Mouse (Mus musculus): ENCODE data around the gene Uhrf1. TPM values are rescaled to one million over a fixed set of nuclear protein-coding genes. Genes with fewer than 3 reads are reported as not detected.

Uhrf1 gene
- total RNA-seq, 2 experiments from 2014 or later, result 1.8 to 3.1 TPM

DNA sequence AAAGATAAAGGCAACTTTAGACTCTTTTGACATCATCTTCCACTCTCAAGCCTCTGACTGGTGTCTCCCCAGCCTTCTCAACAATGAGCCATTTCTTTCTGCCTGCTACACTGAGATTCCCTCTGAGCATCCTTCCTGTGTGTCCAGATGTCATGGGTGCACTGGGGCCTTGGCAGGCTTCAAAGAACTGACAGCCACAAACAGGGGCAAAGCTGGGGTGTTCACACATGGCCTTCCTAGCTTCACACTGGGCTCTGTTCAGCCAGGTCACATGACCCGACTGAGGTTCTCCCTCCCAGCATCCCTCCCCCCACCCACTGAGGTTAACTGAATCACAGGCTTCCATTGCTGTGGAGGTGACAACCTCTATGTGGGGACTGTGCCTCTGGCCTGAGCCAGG lies 6.9 kb upstream of the Uhrf1 start:
- no peak for DNase-seq (ENCODE audit: low spot score in 2 of 2)

GRCm38 (mm10) chr17:56298238-56298637 lies 4.9 kb upstream of the Uhrf1 start:
- no peak for DNase-seq (ENCODE audit: low spot score in 2 of 2)

- DNase-seq (ENCODE audit: low spot score in 2 of 2), result no peak
Observed at GRCm38 (mm10) chr17:56300186-56300585, 2.9 kb upstream of the Uhrf1 start, which contains the start of gene Arrdc5. Gene Arrdc5 (minus strand): TSS chr17:56300286.

- DNase-seq (ENCODE audit: low spot score in 2 of 2), result no peak
Observed at GRCm38 (mm10) chr17:56302363-56302996, 641 bp upstream of the Uhrf1 start.

DNA sequence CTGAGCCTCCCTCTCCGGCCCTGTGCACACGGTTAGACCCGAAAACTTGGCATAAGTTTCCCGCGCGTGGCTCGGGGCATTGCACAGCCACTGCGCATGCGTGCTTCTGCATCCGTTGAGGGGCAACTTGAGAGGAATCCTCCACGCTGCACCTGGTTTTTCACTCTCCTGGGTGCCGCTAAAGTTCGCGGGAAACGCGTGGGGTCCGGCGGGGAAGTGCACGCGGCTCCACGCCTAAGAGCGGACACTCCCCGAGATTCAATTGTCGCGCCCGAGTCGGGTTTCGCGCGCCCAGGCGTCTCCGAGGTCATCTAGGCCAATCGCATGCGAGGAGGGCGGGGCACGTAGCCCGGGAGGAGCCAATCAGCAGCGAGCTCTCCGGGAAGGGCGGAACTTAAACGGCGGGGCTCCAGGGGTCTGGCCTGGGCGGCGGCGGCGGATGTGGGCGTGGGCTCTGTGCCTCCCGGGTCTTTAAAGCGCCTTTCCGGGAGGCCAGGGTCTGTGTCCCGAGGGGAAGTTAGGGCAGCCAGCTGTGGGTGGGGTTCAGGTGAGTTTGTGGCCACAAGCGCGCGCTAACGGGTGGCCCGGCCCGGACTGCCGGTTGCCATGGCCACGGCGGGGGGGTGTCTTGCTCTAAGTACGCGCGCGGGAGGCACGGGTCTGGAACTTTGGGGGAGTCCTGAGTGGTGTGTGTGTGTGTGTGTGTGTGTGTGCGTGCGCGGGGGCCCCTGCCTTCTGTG lies 896 bp downstream of the Uhrf1 start:
- peak; percentile 87 to 91 for DNase-seq (ENCODE audit: low spot score in 2 of 2)

GRCm38 (mm10) chr17:56304718-56305117 lies 1.6 kb downstream of the Uhrf1 start:
- DNase-seq (ENCODE audit: low spot score in 2 of 2), result no peak

DNA sequence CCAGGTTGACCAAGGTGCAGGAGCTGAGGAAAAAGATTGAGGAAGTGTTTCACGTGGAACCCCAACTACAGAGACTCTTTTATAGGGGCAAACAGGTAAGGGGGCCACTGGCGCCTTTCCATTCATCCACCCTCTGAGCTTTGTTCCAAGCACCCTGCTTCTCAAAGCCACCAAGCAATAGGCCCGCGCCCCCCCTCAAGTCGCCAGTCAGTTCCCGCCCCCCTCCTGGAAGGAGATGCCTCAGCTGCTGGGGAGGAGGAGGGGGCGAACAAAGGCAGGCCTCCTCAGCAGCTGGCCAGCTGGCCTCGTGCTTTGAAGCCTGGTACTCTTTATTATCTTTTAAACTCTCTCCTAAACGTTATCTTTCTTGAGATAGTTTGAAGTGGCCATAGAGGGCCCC lies 2.0 kb downstream of the Uhrf1 start:
- DNase-seq (ENCODE audit: low spot score in 2 of 2), result no peak

DNA sequence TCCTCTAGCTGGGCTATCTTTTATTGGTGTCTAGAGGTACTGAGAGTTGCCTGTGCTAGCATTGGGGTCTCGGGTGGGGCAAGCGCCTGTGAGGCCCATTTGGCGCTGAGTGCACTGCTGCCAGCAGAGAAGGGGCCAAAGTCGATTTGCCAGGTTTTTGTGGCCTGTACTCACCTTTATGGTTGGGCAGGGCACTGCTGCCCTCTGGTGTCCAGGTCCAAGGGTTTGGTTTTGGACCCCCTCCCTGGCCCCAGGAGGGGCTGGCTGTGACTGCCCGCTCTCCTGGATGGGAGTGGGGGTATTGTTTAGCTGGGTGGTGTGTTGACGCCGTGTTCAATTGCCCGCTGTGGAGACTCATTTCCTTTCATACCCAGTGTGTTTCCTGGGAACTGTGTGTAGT lies 2.7 kb downstream of the Uhrf1 start:
- DNase-seq (ENCODE audit: low spot score in 2 of 2), result no peak

DNA sequence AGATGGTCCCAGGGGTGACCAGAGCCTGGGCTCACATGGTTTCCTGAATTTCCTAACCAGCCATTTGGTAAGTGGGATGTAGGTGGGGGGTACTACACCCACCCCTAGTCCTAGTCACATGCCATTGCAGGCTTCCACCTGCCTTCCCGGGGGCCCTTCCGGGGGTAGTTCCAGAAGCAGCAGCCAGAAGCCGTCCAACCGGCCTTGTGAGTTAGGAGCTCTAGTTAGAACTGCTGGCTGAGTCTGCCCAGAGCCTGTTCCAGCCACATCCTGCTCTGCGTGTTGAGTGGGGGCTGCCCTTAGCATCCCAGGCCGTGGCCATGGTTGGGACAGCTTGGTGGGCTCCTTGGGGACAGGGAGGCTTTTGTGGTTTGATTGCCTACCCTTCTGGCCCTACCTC lies 5.0 kb downstream of the Uhrf1 start:
- no peak for DNase-seq (ENCODE audit: low spot score in 2 of 2)

- no peak for DNase-seq (ENCODE audit: low spot score in 2 of 2)
Observed at GRCm38 (mm10) chr17:56309191-56309945, 6.2 kb downstream of the Uhrf1 start.

GRCm38 (mm10) chr17:56324419-56324818 lies 21.3 kb downstream of the Uhrf1 start:
- no peak for DNase-seq (ENCODE audit: low spot score in 2 of 2)

DNA sequence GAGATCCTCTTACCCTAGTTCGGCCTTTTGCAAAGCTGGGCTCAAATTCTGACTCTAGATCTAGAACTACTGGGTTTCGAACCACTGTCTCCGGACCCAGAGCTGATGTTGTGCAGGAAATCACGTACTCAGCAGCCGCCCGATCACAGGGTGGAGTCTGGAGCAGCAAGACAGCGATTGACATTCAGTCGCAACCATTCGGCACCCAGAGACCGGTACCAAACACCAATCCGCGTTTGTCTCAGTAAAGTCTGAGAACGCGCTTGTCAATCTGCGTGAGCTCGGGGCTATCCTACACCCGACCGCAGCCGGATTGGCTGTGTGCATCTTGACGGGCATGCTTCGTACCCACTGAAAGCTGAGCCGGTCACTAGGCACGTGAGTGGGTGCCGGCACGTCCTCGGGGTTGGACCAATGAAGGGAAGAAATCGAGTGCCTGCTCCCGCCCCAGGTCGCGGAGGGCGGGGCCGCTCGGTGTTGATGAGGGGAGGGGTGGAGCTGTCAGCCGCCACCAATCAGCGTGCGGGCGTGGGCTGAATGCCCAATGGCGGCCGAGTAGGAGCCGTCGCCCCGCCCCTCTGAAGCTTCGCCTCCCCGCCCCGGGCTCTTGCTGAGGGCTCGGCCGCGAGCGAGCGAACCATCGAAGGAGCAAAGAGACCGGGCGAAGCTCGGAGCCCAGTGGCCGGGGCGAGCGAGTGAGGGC lies 22.5 kb downstream of the Uhrf1 start, which contains the start of gene Kdm4b:
Kdm4b (plus strand) TSS at position 613 of the 703 bp plus-strand sequence.
- DNase-seq (ENCODE audit: low spot score in 2 of 2), result peak; percentile 96

DNA sequence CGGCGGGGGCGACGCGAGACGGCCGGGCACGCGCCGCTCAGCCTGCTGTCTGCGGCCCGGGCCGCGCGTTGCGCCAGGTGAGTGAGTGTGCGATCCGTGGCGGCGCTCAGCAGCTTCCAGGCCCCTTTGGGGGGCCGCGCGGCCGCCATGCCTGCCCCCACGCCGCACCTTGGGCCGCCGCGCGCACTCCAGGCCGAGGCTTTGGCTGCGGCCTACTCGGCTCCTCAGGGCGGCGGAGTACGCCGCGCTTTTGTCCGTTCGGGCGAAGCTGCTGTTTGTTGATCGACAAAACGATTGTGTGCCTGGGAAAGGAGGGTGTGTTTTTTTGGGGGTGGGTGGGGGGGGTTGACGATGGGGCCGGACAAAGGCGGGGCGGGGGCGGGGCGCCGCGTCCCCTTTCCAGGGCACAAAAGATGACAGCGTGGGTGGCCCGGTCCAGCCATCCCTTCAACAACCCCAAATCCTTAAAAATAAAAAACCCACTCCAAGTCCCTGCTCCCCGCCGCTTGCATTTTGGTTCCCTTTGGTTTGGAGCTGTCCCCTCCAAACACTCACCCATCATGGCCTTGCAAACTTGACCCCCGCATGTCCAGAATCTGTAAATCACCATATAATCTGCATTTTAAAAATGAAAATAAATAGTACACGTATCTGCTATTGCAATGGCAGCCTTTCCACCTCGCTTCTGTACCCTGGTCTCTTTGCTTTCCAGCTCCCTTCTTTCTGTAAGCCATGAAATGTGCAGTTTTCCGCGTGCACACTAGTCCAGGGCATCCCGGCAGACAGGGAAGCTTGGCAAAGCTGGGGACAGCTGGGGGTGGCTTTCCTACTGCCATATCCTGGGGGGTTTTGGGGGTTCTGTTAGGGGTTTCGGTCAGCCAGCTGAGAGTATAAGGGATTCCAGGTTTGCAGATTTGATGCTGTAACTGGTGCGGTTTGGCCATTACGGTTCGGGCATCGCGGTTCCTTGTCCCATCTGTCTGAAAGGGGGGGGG lies 23.3 kb downstream of the Uhrf1 start:
- DNase-seq (ENCODE audit: low spot score in 2 of 2), result no peak

DNA sequence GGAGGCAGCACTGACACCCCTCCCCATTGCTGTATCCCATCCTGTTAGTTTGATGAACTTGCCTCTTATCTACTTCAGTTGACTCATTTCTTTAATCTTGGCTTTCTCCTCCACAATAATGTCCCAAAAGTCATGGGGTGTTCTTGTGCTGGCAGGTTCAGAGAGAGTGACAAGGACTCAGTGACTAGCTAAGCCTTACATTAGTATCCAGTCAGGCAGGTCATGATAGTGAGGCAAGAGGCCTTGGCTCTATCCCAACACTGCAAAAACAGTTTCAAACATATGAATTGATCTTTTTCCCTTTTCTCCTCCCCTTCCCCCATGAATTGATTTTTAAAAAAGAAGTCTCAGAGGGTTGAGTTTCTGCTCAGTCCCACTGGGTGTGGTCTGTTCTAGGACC lies 26.1 kb downstream of the Uhrf1 start:
- no peak for DNase-seq (ENCODE audit: low spot score in 2 of 2)

GRCm38 (mm10) chr17:56330345-56330744 lies 27.2 kb downstream of the Uhrf1 start:
- no peak for DNase-seq (ENCODE audit: low spot score in 2 of 2)

- no peak for DNase-seq (ENCODE audit: low spot score in 2 of 2)
Observed at GRCm38 (mm10) chr17:56331256-56331655, 28.1 kb downstream of the Uhrf1 start.

GRCm38 (mm10) chr17:56332987-56333386 lies 29.9 kb downstream of the Uhrf1 start:
- DNase-seq (ENCODE audit: low spot score in 2 of 2), result no peak

- DNase-seq (ENCODE audit: low spot score in 2 of 2), result peak; percentile 44 to 46
Observed at GRCm38 (mm10) chr17:56337190-56337589, 34.1 kb downstream of the Uhrf1 start.

DNA sequence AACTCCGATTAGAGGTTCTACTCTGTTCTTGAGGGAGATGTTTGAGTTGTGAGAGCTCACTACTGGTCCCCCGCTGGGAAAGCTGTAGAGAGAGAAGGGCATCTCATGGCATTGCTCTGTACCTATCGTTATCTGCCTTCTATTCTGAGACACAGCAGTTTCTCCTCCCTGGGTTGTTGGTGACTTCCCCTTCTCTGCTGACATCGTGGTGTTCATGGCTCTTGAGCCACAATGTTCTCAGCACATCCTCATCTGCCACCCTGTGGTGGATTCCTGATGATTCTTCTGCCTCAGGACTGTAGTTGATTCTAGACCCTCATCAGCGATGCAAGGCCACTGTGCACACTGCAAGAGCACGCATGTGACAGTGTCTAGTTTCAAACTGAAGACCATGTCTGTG lies 34.7 kb downstream of the Uhrf1 start:
- no peak for DNase-seq (ENCODE audit: low spot score in 2 of 2)

- peak in 1 of 2 experiments; percentile 48 for DNase-seq (ENCODE audit: low spot score in 2 of 2)
Observed at GRCm38 (mm10) chr17:56338909-56339308, 35.8 kb downstream of the Uhrf1 start.
